Mouse (Mus musculus): ENCODE measurements around the gene Gm28372. TPM values are rescaled to one million over a fixed set of nuclear protein-coding genes. Genes with fewer than 3 reads are reported as not detected.

The Gm28372 gene
- polyA plus RNA-seq, 1 experiment from 2014 or later: not detected

GRCm38 (mm10) chr2:130429851-130430250 is 24.8 kb downstream of the Gm28372 start:
- H3K9ac ChIP-seq (ENCODE audit: low read length): no peak overlapping the region
- H3K9me3 ChIP-seq (ENCODE audit: control insufficient read depth, low read length): no peaks in the 10 kb centered on the region
- peaks cover 2 to 9% of the 10 kb centered on the region in 2 experiments for H3K4me1 ChIP-seq (ENCODE audit: control insufficient read depth in 2 of 2, insufficient read depth in 2 of 2, low read length in 2 of 2)
- WGBS: 46% methylated on average over 2 of the region's 2 CpGs
- H3K27me3 ChIP-seq (ENCODE audit: control insufficient read depth, insufficient read depth, low read length): no peaks in the 10 kb centered on the region
- H3K36me3 ChIP-seq (ENCODE audit: control insufficient read depth, insufficient read depth, low read length): peaks cover 13% of the 10 kb centered on the region
- H3K27ac ChIP-seq (replicated peaks in 1 of 2; ENCODE audit: control insufficient read depth in 1 of 2, insufficient read depth in 1 of 2, low read depth in 2 of 2, low read length in 2 of 2): no peak overlapping the region
- no peak overlapping the region for H3K4me3 ChIP-seq (ENCODE audit: control insufficient read depth in 1 of 2, insufficient read depth in 1 of 2, low read depth in 1 of 2, low read length in 2 of 2)
- ATAC-seq (ENCODE audit: insufficient number of reproducible peaks, insufficient read depth, low FRiP score, low read depth): no peak
- H3K4me2 ChIP-seq (ENCODE audit: low read length): no peak overlapping the region

GRCm38 (mm10) chr2:130430484-130430883 is 25.4 kb downstream of the Gm28372 start:
- H3K4me2 ChIP-seq (ENCODE audit: low read length): no peak overlapping the region
- H3K4me1 ChIP-seq (ENCODE audit: control insufficient read depth in 2 of 2, insufficient read depth in 2 of 2, low read length in 2 of 2): peaks cover 0 to 3% of the 10 kb centered on the region in 2 experiments; a peak in 1 of 4 replicates
- H3K27me3 ChIP-seq (ENCODE audit: control insufficient read depth, insufficient read depth, low read length): no peaks in the 10 kb centered on the region
- H3K36me3 ChIP-seq (ENCODE audit: control insufficient read depth, insufficient read depth, low read length): peaks cover 13% of the 10 kb centered on the region
- no peak for ATAC-seq (ENCODE audit: insufficient number of reproducible peaks, insufficient read depth, low FRiP score, low read depth)
- WGBS: 68% methylated on average over 3 of the region's 3 CpGs
- no peaks in the 10 kb centered on the region for H3K9me3 ChIP-seq (ENCODE audit: control insufficient read depth, low read length)
- H3K4me3 ChIP-seq (ENCODE audit: control insufficient read depth in 1 of 2, insufficient read depth in 1 of 2, low read depth in 1 of 2, low read length in 2 of 2): no peak overlapping the region
- H3K9ac ChIP-seq (ENCODE audit: low read length): no peak overlapping the region
- H3K27ac ChIP-seq (replicated peaks in 1 of 2; ENCODE audit: control insufficient read depth in 1 of 2, insufficient read depth in 1 of 2, low read depth in 2 of 2, low read length in 2 of 2): no peak overlapping the region

- Histone ChIP-seq H3K27ac (replicated peaks in 1 of 2; ENCODE audit: control insufficient read depth in 1 of 2, insufficient read depth in 1 of 2, low read depth in 2 of 2, low read length in 2 of 2) (no peak overlapping the region), H3K27me3 (ENCODE audit: control insufficient read depth, insufficient read depth, low read length) (no peaks in the 10 kb centered on the region), H3K4me1 (ENCODE audit: control insufficient read depth in 2 of 2, insufficient read depth in 2 of 2, low read length in 2 of 2) (peaks cover 0 to 3% of the 10 kb centered on the region in 2 experiments; a peak in 1 of 4 replicates), H3K9ac (ENCODE audit: low read length) (no peak overlapping the region), H3K9me3 (ENCODE audit: control insufficient read depth, low read length) (no peaks in the 10 kb centered on the region), H3K36me3 (ENCODE audit: control insufficient read depth, insufficient read depth, low read length) (peaks cover 13% of the 10 kb centered on the region), H3K4me2 (ENCODE audit: low read length) (no peak overlapping the region), H3K4me3 (ENCODE audit: control insufficient read depth in 1 of 2, insufficient read depth in 1 of 2, low read depth in 1 of 2, low read length in 2 of 2) (no peak overlapping the region)
- 62% methylated on average over 3 of the region's 3 CpGs for WGBS
- ATAC-seq (ENCODE audit: insufficient number of reproducible peaks, insufficient read depth, low FRiP score, low read depth): no peak
Observed at GRCm38 (mm10) chr2:130432157-130432556, 27.1 kb downstream of the Gm28372 start.

GRCm38 (mm10) chr2:130433152-130433551 is 28.1 kb downstream of the Gm28372 start:
- H3K4me3 ChIP-seq (ENCODE audit: control insufficient read depth in 1 of 2, insufficient read depth in 1 of 2, low read depth in 1 of 2, low read length in 2 of 2): no peak overlapping the region
- no peak for ATAC-seq (ENCODE audit: insufficient number of reproducible peaks, insufficient read depth, low FRiP score, low read depth)
- 21% methylated on average over 4 of the region's 4 CpGs for WGBS
- no peak overlapping the region for H3K9ac ChIP-seq (ENCODE audit: low read length)
- no peaks in the 10 kb centered on the region for H3K27me3 ChIP-seq (ENCODE audit: control insufficient read depth, insufficient read depth, low read length)
- H3K36me3 ChIP-seq (ENCODE audit: control insufficient read depth, insufficient read depth, low read length): peaks cover 18% of the 10 kb centered on the region
- H3K4me1 ChIP-seq (ENCODE audit: control insufficient read depth in 2 of 2, insufficient read depth in 2 of 2, low read length in 2 of 2): peaks cover 0 to 3% of the 10 kb centered on the region in 2 experiments; a peak in 1 of 4 replicates
- no peak overlapping the region for H3K27ac ChIP-seq (replicated peaks in 1 of 2; ENCODE audit: control insufficient read depth in 1 of 2, insufficient read depth in 1 of 2, low read depth in 2 of 2, low read length in 2 of 2)
- no peaks in the 10 kb centered on the region for H3K9me3 ChIP-seq (ENCODE audit: control insufficient read depth, low read length)
- no peak overlapping the region for H3K4me2 ChIP-seq (ENCODE audit: low read length)

GRCm38 (mm10) chr2:130436769-130437168 is 31.7 kb downstream of the Gm28372 start:
- peaks cover 52% of the 10 kb centered on the region for H3K36me3 ChIP-seq (ENCODE audit: control insufficient read depth, insufficient read depth, low read length)
- no peaks in the 10 kb centered on the region for H3K4me1 ChIP-seq (ENCODE audit: control insufficient read depth in 2 of 2, insufficient read depth in 2 of 2, low read length in 2 of 2)
- H3K9ac ChIP-seq (ENCODE audit: low read length): no peak overlapping the region
- no peaks in the 10 kb centered on the region for H3K9me3 ChIP-seq (ENCODE audit: control insufficient read depth, low read length)
- H3K27me3 ChIP-seq (ENCODE audit: control insufficient read depth, insufficient read depth, low read length): no peaks in the 10 kb centered on the region
- WGBS: 94% methylated on average over 1 of the region's 1 CpGs
- H3K27ac ChIP-seq (replicated peaks in 1 of 2; ENCODE audit: control insufficient read depth in 1 of 2, insufficient read depth in 1 of 2, low read depth in 2 of 2, low read length in 2 of 2): no peak overlapping the region
- no peak overlapping the region for H3K4me2 ChIP-seq (ENCODE audit: low read length)
- H3K4me3 ChIP-seq (ENCODE audit: control insufficient read depth in 1 of 2, insufficient read depth in 1 of 2, low read depth in 1 of 2, low read length in 2 of 2): no peak overlapping the region
- ATAC-seq (ENCODE audit: insufficient number of reproducible peaks, insufficient read depth, low FRiP score, low read depth): no peak

GRCm38 (mm10) chr2:130438861-130439260 is 33.8 kb downstream of the Gm28372 start:
- 88% methylated on average over 3 of the region's 3 CpGs for WGBS
- Histone ChIP-seq H3K4me3 (ENCODE audit: control insufficient read depth in 1 of 2, insufficient read depth in 1 of 2, low read depth in 1 of 2, low read length in 2 of 2) (no peak overlapping the region), H3K36me3 (ENCODE audit: control insufficient read depth, insufficient read depth, low read length) (peaks cover 66% of the 10 kb centered on the region), H3K27ac (replicated peaks in 1 of 2; ENCODE audit: control insufficient read depth in 1 of 2, insufficient read depth in 1 of 2, low read depth in 2 of 2, low read length in 2 of 2) (no peak overlapping the region), H3K9me3 (ENCODE audit: control insufficient read depth, low read length) (no peaks in the 10 kb centered on the region), H3K27me3 (ENCODE audit: control insufficient read depth, insufficient read depth, low read length) (no peaks in the 10 kb centered on the region), H3K9ac (ENCODE audit: low read length) (no peak overlapping the region), H3K4me1 (ENCODE audit: control insufficient read depth in 2 of 2, insufficient read depth in 2 of 2, low read length in 2 of 2) (no peaks in the 10 kb centered on the region), H3K4me2 (ENCODE audit: low read length) (no peak overlapping the region)
- no peak for ATAC-seq (ENCODE audit: insufficient number of reproducible peaks, insufficient read depth, low FRiP score, low read depth)

GRCm38 (mm10) chr2:130439840-130440480 is 34.9 kb downstream of the Gm28372 start:
- H3K4me2 ChIP-seq (ENCODE audit: low read length): no peak overlapping the region
- H3K27ac ChIP-seq (replicated peaks in 1 of 2; ENCODE audit: control insufficient read depth in 1 of 2, insufficient read depth in 1 of 2, low read depth in 2 of 2, low read length in 2 of 2): no peak overlapping the region
- H3K4me1 ChIP-seq (ENCODE audit: control insufficient read depth in 2 of 2, insufficient read depth in 2 of 2, low read length in 2 of 2): no peaks in the 10 kb centered on the region
- no peak overlapping the region for H3K4me3 ChIP-seq (ENCODE audit: control insufficient read depth in 1 of 2, insufficient read depth in 1 of 2, low read depth in 1 of 2, low read length in 2 of 2)
- ATAC-seq (ENCODE audit: insufficient number of reproducible peaks, insufficient read depth, low FRiP score, low read depth): no peak
- WGBS: 89% methylated on average over 4 of the region's 4 CpGs
- no peaks in the 10 kb centered on the region for H3K27me3 ChIP-seq (ENCODE audit: control insufficient read depth, insufficient read depth, low read length)
- no peak overlapping the region for H3K9ac ChIP-seq (ENCODE audit: low read length)
- no peaks in the 10 kb centered on the region for H3K9me3 ChIP-seq (ENCODE audit: control insufficient read depth, low read length)
- peaks cover 74% of the 10 kb centered on the region for H3K36me3 ChIP-seq (ENCODE audit: control insufficient read depth, insufficient read depth, low read length)

- Histone ChIP-seq H3K9ac (ENCODE audit: low read length) (no peak overlapping the region), H3K27ac (replicated peaks in 1 of 2; ENCODE audit: control insufficient read depth in 1 of 2, insufficient read depth in 1 of 2, low read depth in 2 of 2, low read length in 2 of 2) (no peak overlapping the region), H3K36me3 (ENCODE audit: control insufficient read depth, insufficient read depth, low read length) (peaks cover 78% of the 10 kb centered on the region), H3K4me3 (ENCODE audit: control insufficient read depth in 1 of 2, insufficient read depth in 1 of 2, low read depth in 1 of 2, low read length in 2 of 2) (no peak overlapping the region), H3K4me2 (ENCODE audit: low read length) (no peak overlapping the region), H3K4me1 (ENCODE audit: control insufficient read depth in 2 of 2, insufficient read depth in 2 of 2, low read length in 2 of 2) (no peaks in the 10 kb centered on the region), H3K27me3 (ENCODE audit: control insufficient read depth, insufficient read depth, low read length) (no peaks in the 10 kb centered on the region), H3K9me3 (ENCODE audit: control insufficient read depth, low read length) (no peaks in the 10 kb centered on the region)
- ATAC-seq (ENCODE audit: insufficient number of reproducible peaks, insufficient read depth, low FRiP score, low read depth): no peak
- 80% methylated on average over 10 of the region's 10 CpGs for WGBS
Observed at GRCm38 (mm10) chr2:130442162-130442561, 37.1 kb downstream of the Gm28372 start.

All from heart, embryonic 14.5 days (tissue).